Mouse (Mus musculus): ENCODE data around the gene Klhl8.

Klhl8 gene

GRCm38 (mm10) chr5:103845418-103846153 lies 65.5 kb downstream of the Klhl8 start:
- DNase-seq, result no peak

DNA sequence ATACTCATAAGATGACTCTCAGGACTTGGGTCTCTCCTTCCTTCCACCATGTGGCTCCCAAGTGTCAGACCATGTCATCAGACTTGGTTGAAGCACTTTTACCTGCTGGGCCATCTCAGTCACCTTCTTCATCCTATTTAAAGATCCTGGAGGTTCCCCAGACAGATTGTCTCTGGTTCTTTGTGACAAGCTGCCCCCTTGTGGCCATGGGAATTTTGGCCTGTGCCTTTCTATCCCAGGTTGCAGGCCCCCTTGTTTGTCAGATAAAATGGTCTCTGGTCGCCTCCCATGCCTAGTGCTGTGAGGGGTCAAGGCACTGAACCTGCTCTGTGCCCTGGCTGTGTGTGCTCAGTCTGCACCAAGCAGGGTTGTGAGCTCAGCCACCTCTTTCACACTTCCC lies 67.1 kb downstream of the Klhl8 start:
- peak; percentile 65 for DNase-seq

- DNase-seq, result no peak
Measured at GRCm38 (mm10) chr5:103839265-103839626, 71.8 kb downstream of the Klhl8 start.

GRCm38 (mm10) chr5:103838550-103839264 lies 72.4 kb downstream of the Klhl8 start:
- peak; percentile 64 for DNase-seq

- no peak for DNase-seq
Measured at GRCm38 (mm10) chr5:103836148-103836784, 74.8 kb downstream of the Klhl8 start.

DNA sequence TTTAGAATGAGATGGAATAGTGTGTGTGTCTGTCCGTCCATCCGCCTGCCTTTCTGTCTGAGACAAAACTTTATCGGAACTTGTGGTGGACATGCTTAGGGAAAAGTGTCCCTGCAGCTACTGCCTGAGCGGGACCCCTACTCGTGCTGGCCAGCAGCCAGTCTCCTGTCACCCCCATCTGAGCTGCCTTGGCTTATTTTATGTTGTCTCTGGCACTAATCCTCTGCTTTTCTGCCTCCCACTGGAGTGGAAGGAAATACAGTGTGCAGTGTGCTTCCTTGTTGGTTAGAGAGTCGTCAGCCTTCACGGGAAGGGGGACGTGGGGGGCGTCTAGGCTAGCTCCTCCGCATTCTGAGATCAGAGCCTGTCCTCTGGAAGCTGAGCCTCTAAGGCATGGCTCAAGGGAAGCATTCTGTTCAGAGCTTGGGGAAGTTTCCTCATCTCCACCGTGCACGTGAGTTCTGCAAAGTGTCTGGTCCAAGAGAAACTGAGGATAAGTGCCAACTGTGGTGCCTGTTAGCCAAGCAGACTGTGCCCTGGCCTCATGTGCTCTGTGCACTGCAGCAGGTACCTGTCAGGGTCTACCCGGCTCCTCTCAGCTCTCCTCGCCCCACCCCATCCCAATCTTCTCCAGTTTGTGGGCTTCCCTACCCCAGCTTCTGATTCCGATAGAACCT lies 75.5 kb downstream of the Klhl8 start:
- DNase-seq, result no peak

DNA sequence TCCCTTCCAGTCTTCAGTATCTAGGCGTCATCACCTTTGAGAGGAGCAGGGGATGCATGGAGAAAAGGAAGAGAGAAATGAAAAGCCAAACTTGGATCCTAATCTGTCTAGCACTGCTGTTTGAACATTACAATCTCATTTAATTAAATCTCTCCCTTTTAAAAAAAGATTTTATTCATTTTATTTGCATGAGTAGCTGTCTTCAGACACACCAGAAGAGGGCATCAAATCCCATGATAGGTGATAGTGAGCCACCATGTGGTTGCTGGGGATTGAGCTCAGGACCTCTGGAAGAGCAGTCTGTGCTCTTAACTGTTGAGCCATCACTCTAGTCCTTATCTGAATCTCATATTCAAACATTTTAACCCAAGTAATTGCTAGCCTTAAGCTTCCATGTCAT lies 80.2 kb downstream of the Klhl8 start:
- DNase-seq, result no peak

- no peak for DNase-seq
Measured at GRCm38 (mm10) chr5:103829158-103829557, 81.9 kb downstream of the Klhl8 start.

- peak; percentile 55 for DNase-seq
Measured at GRCm38 (mm10) chr5:103828729-103829128, 82.3 kb downstream of the Klhl8 start.

DNA sequence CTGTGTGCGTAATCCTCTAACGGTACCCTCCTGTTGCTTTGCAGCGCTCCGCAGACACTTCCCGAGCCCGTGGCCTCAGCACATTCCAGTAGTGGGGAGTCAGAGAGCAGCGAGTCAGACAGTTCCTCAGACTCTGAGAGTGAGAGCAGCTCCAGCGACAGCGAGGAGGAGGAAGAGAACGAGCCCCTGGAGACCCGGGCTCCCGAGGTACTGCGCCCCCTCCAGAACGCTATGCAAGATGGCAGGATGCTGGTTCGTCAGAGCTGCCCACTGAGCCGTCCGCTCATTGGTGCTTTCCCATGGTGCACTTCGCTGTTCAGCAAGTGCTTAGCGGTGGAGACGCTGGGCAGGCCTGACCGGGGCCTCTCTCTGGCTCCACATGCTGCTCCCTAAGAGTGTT lies 82.8 kb downstream of the Klhl8 start:
- DNase-seq, result peak; percentile 42

DNA sequence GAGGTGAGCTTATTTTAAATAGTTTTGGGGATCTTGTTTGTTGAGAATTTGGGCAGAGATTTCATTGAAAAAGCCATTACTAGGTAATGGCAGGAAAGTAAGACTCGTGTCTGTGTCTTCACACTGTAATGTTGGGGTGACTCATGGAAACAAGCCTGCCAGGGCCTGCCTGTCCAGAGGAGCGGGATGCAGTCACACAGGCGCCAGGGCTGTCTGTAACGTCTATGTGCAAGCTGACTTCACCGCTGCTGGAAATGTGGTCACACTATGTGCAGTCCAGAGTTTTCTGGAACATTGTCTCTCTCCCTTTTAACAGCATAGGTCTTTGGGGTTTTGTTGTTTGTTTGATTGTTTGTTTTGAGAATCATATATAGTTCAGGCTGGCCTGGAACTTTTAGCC lies 88.1 kb downstream of the Klhl8 start:
- DNase-seq, result no peak

DNA sequence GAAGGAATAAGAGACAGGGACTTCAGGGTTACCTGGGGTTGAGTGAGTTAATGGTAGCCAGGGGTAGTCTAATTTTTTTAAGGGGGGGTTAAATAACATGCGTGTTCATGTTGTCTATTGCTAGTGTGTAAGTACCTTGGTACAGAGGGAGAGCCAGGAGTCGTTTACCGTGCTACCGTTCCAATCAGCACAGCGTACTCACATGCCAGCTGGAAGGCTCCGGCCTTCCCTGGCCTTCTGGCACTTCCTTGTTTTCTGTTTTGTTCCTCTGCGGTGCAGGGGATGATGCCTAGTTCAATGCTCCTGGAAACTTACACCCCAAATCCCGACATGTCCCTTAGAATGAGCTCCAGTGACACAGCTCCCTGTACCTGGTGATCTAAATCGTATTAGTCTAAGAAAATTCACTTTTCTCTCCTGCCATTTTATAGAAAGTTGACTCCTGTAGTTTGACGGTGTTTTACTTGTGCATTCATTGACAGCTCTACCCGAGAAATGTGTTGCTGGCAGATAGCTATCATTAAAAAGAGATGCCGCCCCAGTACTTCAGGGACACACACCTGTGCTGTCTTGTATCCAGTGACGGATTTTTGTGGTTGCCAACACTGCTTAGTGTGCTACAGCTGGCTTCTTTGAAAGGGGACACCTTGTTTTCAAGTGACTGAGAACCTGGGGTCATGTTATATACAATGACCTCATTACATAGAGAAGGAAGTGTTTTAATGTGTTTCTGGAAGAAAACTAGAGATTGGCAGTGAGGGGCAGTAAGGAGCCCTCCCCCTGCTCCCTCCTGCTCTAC lies 89.4 kb downstream of the Klhl8 start:
- DNase-seq, result no peak

DNA sequence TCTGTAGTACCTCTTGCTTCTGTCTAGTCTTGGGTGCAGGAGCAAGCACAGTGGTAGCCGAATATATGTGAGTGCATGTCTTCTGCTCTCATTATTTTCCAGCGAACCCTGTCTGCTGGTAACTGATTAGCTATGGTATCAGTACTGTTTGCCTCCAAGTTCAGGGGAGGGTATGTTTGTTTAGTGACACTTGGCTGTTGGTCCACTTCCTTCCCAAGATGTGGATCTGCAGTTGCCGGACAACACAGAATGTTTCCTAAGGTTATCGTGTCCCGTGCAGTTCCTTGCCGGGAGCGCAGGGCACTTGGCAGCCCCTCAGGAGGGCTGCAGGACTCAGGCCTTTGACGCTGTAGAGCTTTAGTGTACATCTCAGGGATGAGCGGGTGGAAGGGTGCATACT lies 90.0 kb downstream of the Klhl8 start:
- DNase-seq, result peak; percentile 36

DNA sequence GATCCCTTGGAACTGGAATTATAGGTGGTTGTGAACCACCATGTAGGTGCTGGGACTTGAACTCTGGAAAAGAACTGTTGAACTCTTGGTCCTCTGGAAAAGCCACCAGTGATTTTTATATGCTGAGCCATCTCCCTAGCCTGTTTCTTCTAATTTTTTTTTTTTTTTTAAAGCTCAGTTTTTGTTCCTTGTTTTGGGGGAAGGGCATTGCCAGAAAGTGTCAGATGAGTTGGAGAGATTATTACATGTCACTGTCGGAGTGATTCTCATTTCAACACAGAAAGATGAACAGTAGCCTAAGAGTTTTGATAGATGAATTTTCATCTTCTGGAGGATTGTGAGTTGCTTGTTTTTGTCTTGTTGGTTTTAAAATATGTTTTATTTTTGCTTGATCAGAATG lies 91.4 kb downstream of the Klhl8 start:
- no peak for DNase-seq

GRCm38 (mm10) chr5:103818602-103819001 lies 92.5 kb downstream of the Klhl8 start:
- no peak for DNase-seq

- DNase-seq, result peak; percentile 88
Measured at GRCm38 (mm10) chr5:103817754-103818153, 93.3 kb downstream of the Klhl8 start.

DNA sequence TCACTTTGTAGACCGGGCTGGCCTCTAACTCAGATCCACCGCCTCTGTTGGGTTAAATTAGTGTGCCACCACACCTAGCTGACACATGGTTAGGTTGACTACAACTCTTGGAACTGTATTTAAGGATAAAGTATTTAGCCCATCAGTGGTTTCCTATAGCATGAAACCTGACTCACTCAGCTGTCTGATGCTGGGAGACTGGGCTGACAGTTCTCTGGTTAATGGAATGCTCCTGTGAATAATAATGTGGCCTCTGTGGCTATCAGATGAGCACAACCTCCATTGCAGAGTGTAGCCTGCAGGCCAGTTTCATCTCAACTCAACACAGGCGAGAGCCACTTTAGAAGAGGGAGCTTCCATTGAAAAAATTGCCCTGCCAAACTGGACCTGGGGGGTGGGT lies 94.3 kb downstream of the Klhl8 start:
- DNase-seq, result no peak

DNA sequence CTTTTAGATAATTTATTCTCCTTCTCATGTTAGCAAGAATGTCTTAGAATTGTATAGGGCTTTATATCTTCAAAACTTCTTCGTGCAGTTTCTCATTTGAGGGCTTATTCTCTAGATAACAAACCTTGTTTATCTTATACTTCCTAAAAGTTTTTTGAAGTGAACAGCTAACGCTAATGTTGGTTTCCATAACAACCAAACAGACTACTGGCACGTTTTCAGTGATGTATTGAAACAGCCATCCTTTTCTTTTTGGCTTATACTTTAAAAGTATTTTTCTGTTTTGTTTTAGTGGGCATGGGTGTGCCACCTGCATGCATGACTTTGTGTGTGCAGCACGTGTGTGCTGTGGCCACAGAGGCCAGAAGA lies 95.8 kb downstream of the Klhl8 start:
- no peak for DNase-seq

GRCm38 (mm10) chr5:103814551-103815248 lies 96.4 kb downstream of the Klhl8 start:
- peak; percentile 71 for DNase-seq

GRCm38 (mm10) chr5:103813997-103814542 lies 97.0 kb downstream of the Klhl8 start:
- DNase-seq, result no peak

GRCm38 (mm10) chr5:103813291-103813690 lies 97.8 kb downstream of the Klhl8 start:
- no peak for DNase-seq

Measured in lung, postnatal 10 days (tissue).